Mouse (Mus musculus): ENCODE data around the gene Gtf2h2. TPM values are rescaled to one million over a fixed set of nuclear protein-coding genes. Genes with fewer than 3 reads are reported as not detected.
A peak's percentile ranks its signal among the peaks of the same experiment; 100 is the strongest.
"Not testable (repeated sequence)": the region's sequence is repeated elsewhere in the genome, so short reads cannot be mapped to it uniquely, and the experiment has no call there.

The Gtf2h2 gene
- polyA plus RNA-seq, 1 experiment from 2014 or later = 91.1 TPM

- no peak for DNase-seq (ENCODE audit: low spot score)
- Histone ChIP-seq H3K9ac (ENCODE audit: low read length) (no peak overlapping the region), H3K27ac (replicated peaks; ENCODE audit: low read depth, low read length) (no peak overlapping the region), H3K36me3 (ENCODE audit: control insufficient read depth, insufficient read depth, low read length) (no peaks in the 10 kb centered on the region), H3K4me1 (ENCODE audit: control insufficient read depth, insufficient read depth, low read length) (peaks cover 3% of the 10 kb centered on the region), H3K4me3 (ENCODE audit: low read depth, low read length) (no peak overlapping the region), H3K9me3 (ENCODE audit: control insufficient read depth, low read length) (no peaks in the 10 kb centered on the region), H3K27me3 (ENCODE audit: control insufficient read depth, insufficient read depth, low read length) (no peaks in the 10 kb centered on the region), H3K4me2 (ENCODE audit: low read depth, severe bottlenecking) (no peak overlapping the region)
- WGBS = 76% methylated on average over 2 of the region's 2 CpGs
- no peak for ATAC-seq (ENCODE audit: insufficient number of reproducible peaks, low FRiP score, low TSS enrichment, low read depth)
These were observed 26.8 kb upstream of the Gtf2h2 start for GRCm38 (mm10) chr13:100519162-100519561.

GRCm38 (mm10) chr13:100518191-100518590, 25.8 kb upstream of the Gtf2h2 start:
- no peak overlapping the region for H3K9ac ChIP-seq (ENCODE audit: low read length)
- no peak overlapping the region for H3K27ac ChIP-seq (replicated peaks; ENCODE audit: low read depth, low read length)
- no peak for ATAC-seq (ENCODE audit: insufficient number of reproducible peaks, low FRiP score, low TSS enrichment, low read depth)
- 66% methylated on average over 6 of the region's 6 CpGs for WGBS
- no peak overlapping the region for H3K4me3 ChIP-seq (ENCODE audit: low read depth, low read length)
- H3K4me2 ChIP-seq (ENCODE audit: low read depth, severe bottlenecking) = no peak overlapping the region
- H3K36me3 ChIP-seq (ENCODE audit: control insufficient read depth, insufficient read depth, low read length) = no peaks in the 10 kb centered on the region
- H3K27me3 ChIP-seq (ENCODE audit: control insufficient read depth, insufficient read depth, low read length) = no peaks in the 10 kb centered on the region
- no peak for DNase-seq (ENCODE audit: low spot score)
- peaks cover 3% of the 10 kb centered on the region for H3K4me1 ChIP-seq (ENCODE audit: control insufficient read depth, insufficient read depth, low read length)
- H3K9me3 ChIP-seq (ENCODE audit: control insufficient read depth, low read length) = no peaks in the 10 kb centered on the region

GRCm38 (mm10) chr13:100517652-100518153, 25.3 kb upstream of the Gtf2h2 start:
- ATAC-seq (ENCODE audit: insufficient number of reproducible peaks, low FRiP score, low TSS enrichment, low read depth) (no peak), DNase-seq (ENCODE audit: low spot score) (no peak)
- no peaks in the 10 kb centered on the region for H3K27me3 ChIP-seq (ENCODE audit: control insufficient read depth, insufficient read depth, low read length)
- WGBS = 86% methylated on average over 6 of the region's 6 CpGs
- no peak overlapping the region for H3K27ac ChIP-seq (replicated peaks; ENCODE audit: low read depth, low read length)
- H3K9me3 ChIP-seq (ENCODE audit: control insufficient read depth, low read length) = no peaks in the 10 kb centered on the region
- H3K4me1 ChIP-seq (ENCODE audit: control insufficient read depth, insufficient read depth, low read length) = peaks cover 3% of the 10 kb centered on the region
- H3K9ac ChIP-seq (ENCODE audit: low read length) = no peak overlapping the region
- H3K36me3 ChIP-seq (ENCODE audit: control insufficient read depth, insufficient read depth, low read length) = no peaks in the 10 kb centered on the region
- H3K4me3 ChIP-seq (ENCODE audit: low read depth, low read length) = no peak overlapping the region
- no peak overlapping the region for H3K4me2 ChIP-seq (ENCODE audit: low read depth, severe bottlenecking)

GRCm38 (mm10) chr13:100516213-100517105, 24.1 kb upstream of the Gtf2h2 start:
- Histone ChIP-seq H3K4me1 (ENCODE audit: control insufficient read depth, insufficient read depth, low read length) (peaks cover 3% of the 10 kb centered on the region), H3K9ac (ENCODE audit: low read length) (no peak overlapping the region), H3K9me3 (ENCODE audit: control insufficient read depth, low read length) (no peaks in the 10 kb centered on the region), H3K4me2 (ENCODE audit: low read depth, severe bottlenecking) (no peak overlapping the region), H3K36me3 (ENCODE audit: control insufficient read depth, insufficient read depth, low read length) (no peaks in the 10 kb centered on the region), H3K4me3 (ENCODE audit: low read depth, low read length) (no peak overlapping the region), H3K27me3 (ENCODE audit: control insufficient read depth, insufficient read depth, low read length) (no peaks in the 10 kb centered on the region), H3K27ac (replicated peaks; ENCODE audit: low read depth, low read length) (peak overlapping the region; percentile 48)
- 42% methylated on average over 12 of the region's 12 CpGs for WGBS
- ATAC-seq (ENCODE audit: insufficient number of reproducible peaks, low FRiP score, low TSS enrichment, low read depth) (peak; percentile 62; the same call in 1 of the 2 replicates), DNase-seq (ENCODE audit: low spot score) (peak; percentile 49)

DNA sequence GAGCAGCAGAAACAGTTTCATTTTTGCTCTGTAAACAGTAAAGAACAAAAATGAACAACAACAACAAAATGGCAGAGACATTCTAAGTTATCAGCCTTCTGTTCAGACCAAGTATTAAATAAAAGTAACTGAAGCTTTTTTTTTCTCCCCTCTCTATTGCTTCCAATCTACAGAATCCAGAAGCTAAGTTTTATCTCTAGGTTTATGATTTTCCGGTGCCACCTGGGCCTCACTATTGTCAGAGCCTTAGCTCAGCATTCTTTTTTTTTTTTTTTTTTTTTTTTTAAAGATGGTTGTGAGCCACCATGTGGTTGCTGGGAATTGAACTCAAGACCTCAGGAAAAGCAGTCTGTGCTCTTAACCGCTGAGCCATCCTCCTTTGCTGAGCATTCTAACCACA, 20.4 kb upstream of the Gtf2h2 start:
- WGBS = 97% methylated on average over 2 of the region's 2 CpGs

DNA sequence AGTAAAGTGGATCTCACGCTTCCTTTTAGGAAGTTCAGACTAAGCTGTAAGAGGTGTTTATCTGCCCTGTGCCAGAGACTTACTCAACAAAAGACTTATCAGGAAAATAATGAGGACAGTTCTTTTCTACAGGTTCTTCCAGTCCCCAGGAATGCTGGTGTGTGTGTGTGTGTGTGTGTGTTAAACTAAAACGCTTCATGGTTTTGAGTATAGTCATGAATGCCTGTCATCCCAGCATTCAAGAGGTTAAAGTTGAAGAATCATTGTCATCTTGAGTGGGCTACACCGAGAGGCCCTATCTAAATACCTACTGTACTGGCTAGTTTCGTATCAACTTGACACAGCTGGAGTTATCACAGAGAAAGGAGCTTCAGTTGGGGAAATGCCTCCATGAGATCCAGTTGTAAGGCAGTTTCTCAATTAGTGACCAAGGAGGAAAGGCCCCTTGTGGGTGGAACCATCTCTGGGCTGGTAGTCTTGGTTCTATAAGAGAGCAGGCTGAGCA, 19.5 kb upstream of the Gtf2h2 start:
- WGBS = 85% methylated on average over 4 of the region's 4 CpGs
- Histone ChIP-seq H3K9me3 (ENCODE audit: control insufficient read depth, low read length) (no peaks in the 10 kb centered on the region), H3K9ac (ENCODE audit: low read length) (no peak overlapping the region), H3K4me1 (ENCODE audit: control insufficient read depth, insufficient read depth, low read length) (peaks cover 3% of the 10 kb centered on the region), H3K27me3 (ENCODE audit: control insufficient read depth, insufficient read depth, low read length) (no peaks in the 10 kb centered on the region), H3K36me3 (ENCODE audit: control insufficient read depth, insufficient read depth, low read length) (no peaks in the 10 kb centered on the region), H3K27ac (replicated peaks; ENCODE audit: low read depth, low read length) (no peak overlapping the region), H3K4me2 (ENCODE audit: low read depth, severe bottlenecking) (no peak overlapping the region), H3K4me3 (ENCODE audit: low read depth, low read length) (no peak overlapping the region)
- DNase-seq (ENCODE audit: low spot score) = no peak
- ATAC-seq (ENCODE audit: insufficient number of reproducible peaks, low FRiP score, low TSS enrichment, low read depth) = no peak

More for the DNA sequence above, 20.4 kb upstream of the Gtf2h2 start:
- Histone ChIP-seq H3K27ac (replicated peaks; ENCODE audit: low read depth, low read length) (no peak overlapping the region), H3K36me3 (ENCODE audit: control insufficient read depth, insufficient read depth, low read length) (no peaks in the 10 kb centered on the region), H3K4me3 (ENCODE audit: low read depth, low read length) (no peak overlapping the region), H3K4me2 (ENCODE audit: low read depth, severe bottlenecking) (no peak overlapping the region), H3K4me1 (ENCODE audit: control insufficient read depth, insufficient read depth, low read length) (peaks cover 3% of the 10 kb centered on the region), H3K27me3 (ENCODE audit: control insufficient read depth, insufficient read depth, low read length) (no peaks in the 10 kb centered on the region), H3K9ac (ENCODE audit: low read length) (no peak overlapping the region), H3K9me3 (ENCODE audit: control insufficient read depth, low read length) (no peaks in the 10 kb centered on the region)
- ATAC-seq (ENCODE audit: insufficient number of reproducible peaks, low FRiP score, low TSS enrichment, low read depth) = no peak
- DNase-seq (ENCODE audit: low spot score) = no peak

DNA sequence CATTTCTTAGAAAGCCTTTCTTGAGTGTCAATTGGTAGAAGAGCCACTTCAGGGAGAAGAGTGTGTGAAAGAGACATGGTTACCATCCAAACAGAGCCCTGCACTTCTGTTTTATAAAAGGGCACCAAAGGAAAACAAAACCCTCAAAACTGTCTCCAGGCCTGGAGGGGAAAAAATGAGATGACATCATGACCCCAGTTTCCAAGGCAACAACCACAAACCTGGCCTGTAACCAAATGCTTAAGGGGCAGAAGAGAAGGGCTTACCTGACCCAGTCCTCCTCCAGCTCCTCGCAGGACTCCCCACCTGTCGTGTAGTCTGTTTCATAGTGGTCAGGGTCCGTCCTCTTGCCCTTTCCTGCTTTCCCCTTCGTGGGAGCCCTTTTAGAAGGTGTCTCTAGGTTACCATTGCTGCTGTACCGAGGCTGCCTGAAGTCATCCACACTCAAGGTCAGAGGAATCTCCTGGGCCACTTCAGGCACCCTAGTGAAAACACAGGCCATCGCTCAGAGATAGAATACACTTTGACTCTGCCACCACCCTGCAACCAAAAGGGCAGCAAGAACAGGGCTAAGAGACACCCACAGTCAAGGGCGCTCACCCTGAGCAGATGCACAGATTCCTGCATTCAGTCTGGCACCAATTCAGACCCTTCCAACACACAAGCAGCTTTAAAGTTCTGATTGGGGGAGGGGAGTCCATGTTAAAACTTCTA, 18.9 kb upstream of the Gtf2h2 start:
- Histone ChIP-seq H3K4me3 (ENCODE audit: low read depth, low read length) (no peak overlapping the region), H3K36me3 (ENCODE audit: control insufficient read depth, insufficient read depth, low read length) (no peaks in the 10 kb centered on the region), H3K27me3 (ENCODE audit: control insufficient read depth, insufficient read depth, low read length) (no peaks in the 10 kb centered on the region), H3K9me3 (ENCODE audit: control insufficient read depth, low read length) (no peaks in the 10 kb centered on the region), H3K4me2 (ENCODE audit: low read depth, severe bottlenecking) (no peak overlapping the region), H3K9ac (ENCODE audit: low read length) (no peak overlapping the region), H3K4me1 (ENCODE audit: control insufficient read depth, insufficient read depth, low read length) (no peaks in the 10 kb centered on the region; the same call in 1 of the 2 replicates), H3K27ac (replicated peaks; ENCODE audit: low read depth, low read length) (no peak overlapping the region)
- WGBS = 78% methylated on average over 7 of the region's 7 CpGs
- DNase-seq (ENCODE audit: low spot score) (no peak), ATAC-seq (ENCODE audit: insufficient number of reproducible peaks, low FRiP score, low TSS enrichment, low read depth) (no peak)

DNA sequence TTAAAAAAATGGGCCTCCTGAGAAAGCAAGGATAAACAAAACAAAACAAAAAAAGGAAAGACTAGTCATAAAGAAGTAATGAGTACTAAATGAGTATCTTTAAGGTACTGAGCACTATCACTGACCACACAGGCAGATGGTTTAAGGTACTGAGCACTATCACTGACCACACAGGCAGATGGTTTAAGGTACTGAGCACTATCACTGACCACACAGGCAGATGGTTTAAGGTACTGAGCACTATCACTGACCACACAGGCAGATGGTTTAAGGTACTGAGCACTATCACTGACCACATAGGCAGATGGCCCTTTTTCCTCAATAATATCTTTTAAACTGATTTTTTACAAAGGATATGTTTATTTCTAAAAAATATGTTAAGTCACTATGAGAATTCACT, 7.2 kb upstream of the Gtf2h2 start:
- H3K27ac ChIP-seq (replicated peaks; ENCODE audit: low read depth, low read length); ATAC-seq (ENCODE audit: insufficient number of reproducible peaks, low FRiP score, low TSS enrichment, low read depth); H3K27me3 ChIP-seq (ENCODE audit: control insufficient read depth, insufficient read depth, low read length); H3K4me1 ChIP-seq (ENCODE audit: control insufficient read depth, insufficient read depth, low read length); H3K9me3 ChIP-seq (ENCODE audit: control insufficient read depth, low read length); H3K9ac ChIP-seq (ENCODE audit: low read length); H3K4me2 ChIP-seq (ENCODE audit: low read depth, severe bottlenecking); H3K4me3 ChIP-seq (ENCODE audit: low read depth, low read length); H3K36me3 ChIP-seq (ENCODE audit: control insufficient read depth, insufficient read depth, low read length); DNase-seq (ENCODE audit: low spot score): not testable (repeated sequence)

Data from limb, embryonic 11.5 days (tissue).